In genomic region chr10:33786604-33787003, GRCm38 (mm10) we compare ENCODE assay signal across 24 mouse cellular contexts. TPM values are rescaled to one million over a fixed set of nuclear protein-coding genes. Genes with fewer than 3 reads are reported as not detected.
"Had no signal": no experiment of that assay in that cellular context is flagged by ENCODE, and none has a peak within 500 bp of the region (broad histone marks: within the 10 kb centered on the region; RNA-seq: fewer than 3 reads in every experiment).

TSS of gene Sult3a2 (minus strand) at chr10:33786704.

- H3K36me3 ChIP-seq: neural tube, embryonic 13.5 days; neural tube, embryonic 15.5 days; stomach, embryonic 15.5 days had no signal

- H3K4me1 ChIP-seq: neural tube, embryonic 13.5 days; neural tube, embryonic 15.5 days; stomach, embryonic 15.5 days had no signal

- H3K4me2 ChIP-seq: neural tube, embryonic 13.5 days; neural tube, embryonic 15.5 days; stomach, embryonic 15.5 days had no signal

- H3K9me3 ChIP-seq: neural tube, embryonic 13.5 days; neural tube, embryonic 15.5 days; stomach, embryonic 15.5 days had no signal

- H3K4me3 ChIP-seq: neural tube, embryonic 13.5 days; neural tube, embryonic 15.5 days; stomach, embryonic 15.5 days had no signal

- H3K27ac ChIP-seq: neural tube, embryonic 13.5 days; neural tube, embryonic 15.5 days; stomach, embryonic 15.5 days; stomach, postnatal 0 days had no signal

- H3K9ac ChIP-seq: neural tube, embryonic 13.5 days; neural tube, embryonic 15.5 days; stomach, embryonic 15.5 days had no signal

- DNase-seq: retina, postnatal 1 day; right cerebral cortex, adult 18-20 months; right cerebral cortex, postnatal 14 days; right cerebral cortex, postnatal 25 days; right cerebral cortex, postnatal 4 days; spleen, adult 18-20 months; thymus, adult 18-20 months; thymus, adult 2 months; thymus, postnatal 14 days; thymus, postnatal 25 days; thymus, postnatal 36 days; thymus, postnatal 4 days had no signal

- H3K27me3 ChIP-seq: neural tube, embryonic 13.5 days; neural tube, embryonic 15.5 days; stomach, embryonic 15.5 days had no signal

RNA-seq across cellular contexts. Expression of gene Sult3a2, which starts in this region (rescaled TPM):
- total RNA-seq: neutrophil, adult 5-6 weeks had no signal
- polyA plus RNA-seq: neural tube, embryonic 13.5 days; neural tube, embryonic 14.5 days; neural tube, embryonic 15.5 days; small intestine, adult 2 months; spleen, adult 2 months; stomach, embryonic 14.5 days; stomach, embryonic 15.5 days; stomach, embryonic 16.5 days; stomach, postnatal 0 days; thymus, adult 2 months; thymus, postnatal 0 days; urinary bladder, adult 2 months had no signal
